Mouse (Mus musculus) hindlimb bud, embryonic 11.5 days (tissue): ENCODE measurements around the gene Gm4450.
"Not testable (repeated sequence)": the region's sequence is repeated elsewhere in the genome, so short reads cannot be mapped to it uniquely, and the experiment has no call there.

Source experiments
- DNase-seq: peaks from one replicate; pipeline ENCODE4 v3.0.0-alpha.2; 2012; ENCODE audit warnings: low read depth, low spot score; ENCODE audit errors: extremely low spot score

Gene Gm4450

GRCm38 (mm10) chr3:98457026-98457425 is at the start of gene Gm4450:
Gene Gm4450, minus strand, starts transcription at chr3:98457126.
- DNase-seq, result not testable (repeated sequence)

GRCm38 (mm10) chr3:98497401-98497800 is 40.5 kb upstream of the Gm4450 start:
- not testable (repeated sequence) for DNase-seq

- DNase-seq, result not testable (repeated sequence)
These were observed 39.8 kb upstream of the Gm4450 start for GRCm38 (mm10) chr3:98496762-98497161.

GRCm38 (mm10) chr3:98495055-98495454 is 38.1 kb upstream of the Gm4450 start:
- DNase-seq, result not testable (repeated sequence)

GRCm38 (mm10) chr3:98494184-98494583 is 37.3 kb upstream of the Gm4450 start:
- DNase-seq, result not testable (repeated sequence)

GRCm38 (mm10) chr3:98471499-98471898 is 14.6 kb upstream of the Gm4450 start:
- DNase-seq, result not testable (repeated sequence)

- not testable (repeated sequence) for DNase-seq
These were observed 14.1 kb upstream of the Gm4450 start for GRCm38 (mm10) chr3:98471057-98471456.

DNA sequence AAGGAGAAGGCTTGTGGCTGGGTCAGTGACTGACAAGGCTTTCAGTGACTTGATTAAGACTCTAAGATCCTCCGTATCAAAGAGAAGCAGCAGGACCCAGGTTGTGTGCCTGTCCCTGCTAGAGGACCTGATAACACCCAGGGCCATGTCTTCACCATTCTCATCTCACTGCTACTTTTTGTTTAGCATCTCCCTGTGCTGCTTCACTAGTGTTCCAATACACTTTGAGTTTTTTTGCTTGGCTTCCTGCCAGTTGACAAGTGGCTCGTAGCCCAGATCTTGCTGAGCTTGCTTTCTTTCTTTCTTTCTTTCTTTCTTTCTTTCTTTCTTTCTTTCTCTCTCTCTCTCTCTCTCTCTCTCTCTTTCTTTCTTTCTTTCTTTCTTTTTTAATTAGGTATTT is 12.4 kb upstream of the Gm4450 start:
- DNase-seq, result not testable (repeated sequence)

DNA sequence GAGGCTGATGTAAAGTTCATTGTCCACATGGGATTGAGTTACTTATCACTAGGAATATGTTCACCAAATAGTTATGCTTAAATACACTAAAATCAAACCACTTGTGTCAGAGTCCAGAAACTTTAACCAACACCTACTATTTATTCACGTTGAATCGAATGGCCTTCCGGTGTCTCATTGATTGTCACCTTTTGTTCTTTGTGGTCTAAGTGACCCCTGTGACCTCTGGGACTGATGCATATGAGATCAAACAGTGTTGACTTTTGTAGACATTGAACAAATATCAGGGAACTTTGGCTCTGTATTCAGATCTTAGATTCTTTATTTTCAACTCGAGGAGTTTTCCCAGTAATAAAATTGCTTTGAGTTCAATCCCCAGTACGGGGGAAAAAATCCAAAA is 3.1 kb downstream of the Gm4450 start:
- DNase-seq, result not testable (repeated sequence)

DNA sequence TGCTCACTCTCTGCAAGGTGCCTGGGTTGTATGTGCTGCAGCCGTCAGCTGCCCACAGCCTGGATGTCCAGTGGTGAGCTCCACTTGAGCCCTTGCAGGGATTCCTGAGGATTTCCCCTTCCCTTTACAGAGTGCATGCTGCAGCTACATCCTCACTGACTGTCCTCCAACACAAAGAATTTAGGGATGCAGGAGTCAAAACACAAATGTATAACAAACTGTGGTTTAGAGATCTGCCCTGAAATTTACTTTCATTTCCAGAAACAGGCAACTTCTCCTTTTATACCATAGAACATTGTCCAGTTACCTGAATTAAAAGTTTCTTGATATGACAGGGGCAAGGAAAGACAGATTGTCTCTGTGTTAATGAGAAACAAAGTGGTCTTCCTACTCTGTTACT is 13.0 kb downstream of the Gm4450 start:
- not testable (repeated sequence) for DNase-seq

GRCm38 (mm10) chr3:98443149-98443779 is 13.7 kb downstream of the Gm4450 start:
- DNase-seq, result not testable (repeated sequence)

DNA sequence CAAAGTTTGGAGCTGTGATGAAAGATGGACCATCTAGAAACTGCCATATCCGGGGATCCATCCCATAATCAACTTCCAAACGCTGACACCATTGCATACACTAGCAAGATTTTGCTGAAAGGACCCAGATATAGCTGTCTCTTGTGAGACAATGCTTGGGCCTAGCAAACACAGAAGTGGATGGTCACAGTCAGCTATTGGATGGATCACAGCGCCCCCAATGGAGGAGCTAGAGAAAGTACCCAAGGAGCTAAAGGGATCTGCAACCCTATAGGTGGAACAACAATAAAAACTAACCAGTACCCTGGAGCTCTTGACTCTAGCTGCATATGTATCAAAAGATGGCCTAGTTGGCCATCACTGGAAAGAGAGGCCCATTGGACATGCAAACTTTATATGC is 14.7 kb downstream of the Gm4450 start:
- not testable (repeated sequence) for DNase-seq

- DNase-seq, result no peak
These were observed 21.9 kb downstream of the Gm4450 start for GRCm38 (mm10) chr3:98435030-98435429.

DNA sequence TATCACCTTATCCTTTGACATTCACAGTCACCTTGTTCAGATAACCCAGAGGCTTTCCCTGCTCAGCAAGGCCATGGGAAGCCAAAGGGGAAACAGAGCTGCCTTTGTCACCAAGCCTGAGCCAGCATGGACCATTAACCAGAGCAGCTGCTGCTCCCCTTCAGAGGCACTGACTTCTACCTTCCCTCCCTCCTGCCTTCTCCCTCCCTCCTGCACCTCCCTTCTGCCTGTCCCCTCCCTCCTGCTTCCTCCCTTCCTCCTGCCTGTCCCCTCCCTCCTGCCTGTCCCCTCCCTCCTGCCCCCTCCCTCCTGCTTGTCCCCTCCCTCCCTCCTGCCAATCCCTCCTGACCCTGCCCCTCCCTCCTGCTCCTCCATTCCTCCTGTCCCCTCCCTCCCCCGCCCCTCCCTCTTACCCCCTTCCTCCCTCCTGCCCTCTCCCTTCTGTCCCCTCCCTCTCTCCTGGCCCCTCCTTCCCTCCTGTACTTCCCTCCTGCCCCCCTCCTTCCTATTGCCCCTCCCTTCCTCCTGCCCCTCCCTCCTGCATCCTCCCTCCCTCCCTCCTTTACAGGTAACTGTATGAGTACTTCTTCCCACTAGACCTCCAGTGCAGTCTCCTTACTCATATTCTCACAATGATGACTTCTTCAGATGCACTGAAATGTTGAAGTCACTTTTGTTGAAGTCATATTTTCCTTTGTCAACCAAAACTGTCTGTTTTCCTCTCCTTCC is 22.7 kb downstream of the Gm4450 start:
- no peak for DNase-seq

- no peak for DNase-seq
These were observed 27.9 kb downstream of the Gm4450 start for GRCm38 (mm10) chr3:98428928-98429525.

GRCm38 (mm10) chr3:98428449-98428775 is 28.5 kb downstream of the Gm4450 start:
- DNase-seq, result no peak

DNA sequence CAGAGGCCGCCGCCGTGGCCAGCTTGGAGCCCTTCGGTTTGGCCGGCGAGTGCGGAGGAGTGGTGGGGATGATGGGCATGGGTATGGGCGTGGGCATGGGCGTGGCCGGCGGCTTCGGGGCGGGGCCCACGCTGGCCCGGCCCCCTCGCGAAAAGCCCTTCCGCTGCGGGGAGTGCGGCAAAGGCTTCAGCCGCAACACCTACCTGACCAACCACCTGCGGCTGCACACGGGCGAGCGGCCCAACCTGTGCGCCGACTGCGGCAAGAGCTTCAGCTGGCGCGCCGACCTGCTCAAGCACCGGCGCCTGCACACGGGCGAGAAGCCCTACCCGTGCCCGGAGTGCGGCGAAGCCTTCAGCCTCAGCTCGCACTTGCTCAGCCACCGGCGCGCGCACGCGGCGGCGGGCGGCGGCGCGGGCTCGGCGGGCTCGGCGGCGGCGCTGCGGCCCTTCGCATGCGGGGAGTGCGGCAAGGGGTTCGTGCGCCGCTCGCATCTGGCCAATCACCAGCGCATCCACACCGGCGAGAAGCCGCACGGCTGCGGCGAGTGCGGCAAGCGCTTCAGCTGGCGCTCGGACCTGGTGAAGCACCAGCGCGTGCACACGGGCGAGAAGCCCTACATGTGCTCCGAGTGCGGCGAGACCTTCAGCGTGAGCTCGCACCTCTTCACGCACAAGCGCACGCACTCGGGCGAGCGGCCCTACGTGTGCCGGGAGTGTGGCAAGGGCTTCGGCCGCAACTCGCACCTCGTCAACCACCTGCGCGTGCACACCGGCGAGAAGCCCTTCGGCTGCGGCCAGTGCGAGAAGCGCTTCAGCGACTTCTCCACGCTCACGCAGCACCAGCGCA is 29.1 kb downstream of the Gm4450 start:
- no peak for DNase-seq

- DNase-seq, result no peak
These were observed 29.7 kb downstream of the Gm4450 start for GRCm38 (mm10) chr3:98427260-98427599.

DNA sequence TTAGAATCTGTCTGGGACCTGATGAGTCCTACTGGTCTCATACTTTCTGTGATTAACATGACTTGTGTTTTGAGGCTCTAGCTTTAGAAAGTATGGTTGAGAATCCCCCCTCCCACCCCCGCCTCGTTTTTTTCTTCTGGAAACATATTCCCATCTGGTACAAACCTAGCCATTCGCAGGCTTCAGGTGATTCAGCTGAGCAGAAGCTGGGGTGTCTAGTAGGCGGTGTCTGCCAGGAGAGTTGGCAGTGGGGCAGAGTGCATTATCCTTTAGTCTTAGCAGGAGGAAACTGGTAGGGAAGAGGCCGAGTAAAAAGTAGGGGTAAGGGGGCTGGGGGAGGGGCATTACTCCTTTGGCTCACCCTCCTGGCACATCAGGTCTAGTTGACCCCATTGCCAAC is 30.2 kb downstream of the Gm4450 start:
- DNase-seq, result no peak

GRCm38 (mm10) chr3:98422926-98423325 is 34.0 kb downstream of the Gm4450 start:
- no peak for DNase-seq

GRCm38 (mm10) chr3:98419786-98420070 is 37.2 kb downstream of the Gm4450 start:
- DNase-seq, result no peak
